Mouse (Mus musculus) small intestine, adult 2 months (tissue): ENCODE measurements around the gene Ctrb1. TPM values are rescaled to one million over a fixed set of nuclear protein-coding genes. Genes with fewer than 3 reads are reported as not detected.

Experiments
- H3K27ac ChIP-seq: fragments of 200-500 bp; 2 replicates; pipeline ENCODE4 v1.5.1; 2012; ENCODE audit warnings: low read depth, low read length, control low read depth, inconsistent platforms; ENCODE audit not compliant: insufficient read depth
- H3K27me3 ChIP-seq: fragments of 200-500 bp; 2 replicates; pipeline ENCODE4 v1.6.1; 2012; ENCODE audit warnings: mild to moderate bottlenecking, moderate library complexity, low read length, inconsistent platforms; ENCODE audit not compliant: control insufficient read depth, insufficient read depth
- H3K36me3 ChIP-seq: fragments of 200-500 bp; 2 replicates; pipeline ENCODE4 v1.6.1; 2012; ENCODE audit warnings: mild to moderate bottlenecking, low read length, control low read depth, inconsistent platforms; ENCODE audit not compliant: control insufficient read depth, insufficient read depth
- H3K4me1 ChIP-seq: fragments of 200-500 bp; 2 replicates; pipeline ENCODE4 v1.6.1; 2012; ENCODE audit warnings: low read length, inconsistent platforms, mixed read lengths; ENCODE audit not compliant: control insufficient read depth, insufficient read depth, insufficient read length
- H3K4me3 ChIP-seq: fragments of 200-500 bp; 2 replicates; pipeline ENCODE4 v1.5.1; 2012; ENCODE audit warnings: low read depth, mild to moderate bottlenecking, control low read depth, inconsistent platforms, low read length, moderate library complexity
- CTCF ChIP-seq: fragments of 200-500 bp; IDR thresholded peaks from 2 replicates; pipeline ENCODE4 v1.5.1; 2012; ENCODE audit warnings: low read depth, mild to moderate bottlenecking, control low read depth, inconsistent platforms, low read length, moderate library complexity, mixed read lengths; ENCODE audit not compliant: insufficient replicate concordance, insufficient read length; ENCODE audit errors: extremely low read depth
- POLR2A ChIP-seq: fragments of 200-500 bp; IDR thresholded peaks from 2 replicates; pipeline ENCODE4 v1.6.1; 2012; ENCODE audit warnings: low read depth, mild to moderate bottlenecking, control low read depth, inconsistent platforms, low read length, moderate library complexity
- WGBS: fragments of 180-500 bp; shearing (Covaris S2); methylation state at CpG from one replicate; pipeline ENCODE4 v1.1.7; 2018; 5-methylcytosine and 5-hydroxymethylcytosine counted together
- polyA plus RNA-seq: library from polyadenylated mRNA; depleted of rRNA; stranded (reverse); fragments of >200 nt; gene quantifications from 2 replicates; pipeline ENCODE4 v1.2.3, GENCODE M21; 2012

Gene Ctrb1
- polyA plus RNA-seq, 1 experiment = 138 TPM

GRCm38 (mm10) chr8:111681153-111681552 is 9.7 kb downstream of the Ctrb1 start:
- Histone ChIP-seq H3K36me3 (no peaks in the 10 kb centered on the region), H3K27ac (no peak overlapping the region), H3K4me3 (no peak overlapping the region), H3K4me1 (no peaks in the 10 kb centered on the region), H3K27me3 (no peaks in the 10 kb centered on the region)
- TF ChIP-seq CTCF (no peak), POLR2A (no peak)
- 64% methylated on average over 11 of the region's 11 CpGs for WGBS

- no peaks in the 10 kb centered on the region for H3K36me3 ChIP-seq
- no peak for TF ChIP-seq CTCF
- TF ChIP-seq POLR2A = no peak
- WGBS = 52% methylated on average over 17 of the region's 17 CpGs
These were observed 10.3 kb downstream of the Ctrb1 start for GRCm38 (mm10) chr8:111680423-111681028.

GRCm38 (mm10) chr8:111678848-111679247 is 12.0 kb downstream of the Ctrb1 start:
- no peak for TF ChIP-seq CTCF
- no peak for TF ChIP-seq POLR2A
- no peaks in the 10 kb centered on the region for H3K4me1 ChIP-seq
- no peak overlapping the region for H3K27ac ChIP-seq
- H3K4me3 ChIP-seq = no peak overlapping the region
- no peaks in the 10 kb centered on the region for H3K36me3 ChIP-seq
- no peaks in the 10 kb centered on the region for H3K27me3 ChIP-seq
- WGBS = 93% methylated on average over 7 of the region's 7 CpGs

More at GRCm38 (mm10) chr8:111680423-111681028, 10.3 kb downstream of the Ctrb1 start:
- Histone ChIP-seq H3K4me3 (no peak overlapping the region), H3K27me3 (no peaks in the 10 kb centered on the region), H3K27ac (no peak overlapping the region), H3K4me1 (no peaks in the 10 kb centered on the region)

- H3K4me1 ChIP-seq = no peaks in the 10 kb centered on the region
- TF ChIP-seq POLR2A (no peak), CTCF (peak; percentile 47; the same call in 1 of the 2 replicates)
- no peak overlapping the region for H3K27ac ChIP-seq
- H3K27me3 ChIP-seq = no peaks in the 10 kb centered on the region
- H3K36me3 ChIP-seq = no peaks in the 10 kb centered on the region
- no peak overlapping the region for H3K4me3 ChIP-seq
- 12% methylated on average over 3 of the region's 3 CpGs for WGBS
These were observed 12.7 kb downstream of the Ctrb1 start for GRCm38 (mm10) chr8:111678111-111678510.

- H3K4me3 ChIP-seq = no peak overlapping the region
- H3K4me1 ChIP-seq = no peaks in the 10 kb centered on the region
- H3K36me3 ChIP-seq = no peaks in the 10 kb centered on the region
- no peaks in the 10 kb centered on the region for H3K27me3 ChIP-seq
- TF ChIP-seq POLR2A = no peak
- TF ChIP-seq CTCF = peak; percentile 54; the same call in 1 of the 2 replicates
- H3K27ac ChIP-seq = no peak overlapping the region
- 80% methylated on average over 8 of the region's 8 CpGs for WGBS
These were observed 14.6 kb downstream of the Ctrb1 start for GRCm38 (mm10) chr8:111676237-111676636.

- no peaks in the 10 kb centered on the region for H3K27me3 ChIP-seq
- H3K36me3 ChIP-seq = peaks cover 11% of the 10 kb centered on the region
- no peaks in the 10 kb centered on the region for H3K4me1 ChIP-seq
- 84% methylated on average over 2 of the region's 2 CpGs for WGBS
- no peak overlapping the region for H3K27ac ChIP-seq
- no peak for TF ChIP-seq CTCF
- no peak for TF ChIP-seq POLR2A
- H3K4me3 ChIP-seq = no peak overlapping the region
These were observed 24.1 kb downstream of the Ctrb1 start for GRCm38 (mm10) chr8:111666751-111667150.

- TF ChIP-seq POLR2A = no peak
- TF ChIP-seq CTCF = peak; percentile 74; the same call in 1 of the 2 replicates
- no peaks in the 10 kb centered on the region for H3K36me3 ChIP-seq
These were observed 28.3 kb downstream of the Ctrb1 start for GRCm38 (mm10) chr8:111662473-111662872.

More at GRCm38 (mm10) chr8:111662473-111662872, 28.3 kb downstream of the Ctrb1 start:
- WGBS = 92% methylated on average over 3 of the region's 3 CpGs
- H3K4me1 ChIP-seq = peaks cover 8% of the 10 kb centered on the region; the same call in 1 of the 2 replicates
- H3K27me3 ChIP-seq = no peaks in the 10 kb centered on the region
- H3K27ac ChIP-seq = no peak overlapping the region
- H3K4me3 ChIP-seq = no peak overlapping the region
